Mouse (Mus musculus) gastrocnemius, postnatal 14 days (tissue): ENCODE results near the gene 2610042L04Rik. TPM values are rescaled to one million over a fixed set of nuclear protein-coding genes. Genes with fewer than 3 reads are reported as not detected.
"Not testable (repeated sequence)": the region's sequence is repeated elsewhere in the genome, so short reads cannot be mapped to it uniquely, and the experiment has no call there.

ENCODE experiments used
- DNase-seq: peaks from one replicate; pipeline ENCODE4 v3.0.0; 2021; ENCODE audit warnings: mixed read lengths
- intact Hi-C: fragments of 180-260 bp; cut with DNase I; formaldehyde crosslinking; loops from one replicate; pipeline ENCODE4 v1.15.1; 2025; ENCODE audit warnings: low total_unique reads
- long read RNA-seq, 2 experiments: library from polyadenylated mRNA; stranded (forward); transcript quantifications; one replicate each; pipeline ENCODE4 v2.0.0; 2021
- total RNA-seq, 2 experiments: library from RNA; stranded (reverse); gene quantifications; 2 replicates each; pipeline ENCODE4 v1.2.3; 2021

The 2610042L04Rik gene
- total RNA-seq = under 1 TPM in 1 of 2 experiments, not detected in 1; 0.18 TPM
- long read RNA-seq, experiment 1 = 0 reads
- long read RNA-seq, experiment 2 = 0 reads

DNA sequence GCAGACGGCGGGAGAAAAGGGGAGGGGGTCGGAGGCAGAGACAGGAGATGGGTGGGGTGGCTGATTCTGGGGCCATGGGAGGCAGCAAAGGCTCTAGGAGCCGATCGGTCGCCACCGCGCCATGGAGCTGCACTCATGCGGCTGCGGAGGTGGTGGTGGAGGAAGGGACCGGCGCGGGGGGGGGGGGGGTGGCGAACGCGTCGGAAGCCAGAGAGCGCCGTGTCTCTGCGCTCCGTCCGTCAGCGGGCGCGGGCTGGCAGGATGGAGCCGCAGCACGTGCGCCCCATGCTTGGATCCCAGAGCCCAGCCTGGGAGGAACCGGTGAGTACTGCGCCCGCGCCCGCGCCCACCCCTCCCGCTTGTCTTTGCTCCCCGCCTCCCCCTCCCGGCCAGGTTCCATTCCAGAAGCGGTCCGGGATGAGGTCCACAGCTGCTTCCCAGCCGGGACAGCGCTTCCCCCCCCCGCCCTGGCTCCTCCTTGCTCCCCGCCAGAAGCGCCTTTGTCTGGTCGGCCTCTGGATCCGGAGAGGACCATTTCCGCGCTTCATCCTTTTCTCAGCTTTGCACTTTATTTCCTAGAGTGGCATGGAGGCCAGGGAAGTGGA is at the start of gene 2610042L04Rik:
Gene 2610042L04Rik, plus strand, starts transcription at position 288 of the 605 bp plus-strand sequence.
- intact Hi-C loops, DNase-seq: not testable (repeated sequence)

DNA sequence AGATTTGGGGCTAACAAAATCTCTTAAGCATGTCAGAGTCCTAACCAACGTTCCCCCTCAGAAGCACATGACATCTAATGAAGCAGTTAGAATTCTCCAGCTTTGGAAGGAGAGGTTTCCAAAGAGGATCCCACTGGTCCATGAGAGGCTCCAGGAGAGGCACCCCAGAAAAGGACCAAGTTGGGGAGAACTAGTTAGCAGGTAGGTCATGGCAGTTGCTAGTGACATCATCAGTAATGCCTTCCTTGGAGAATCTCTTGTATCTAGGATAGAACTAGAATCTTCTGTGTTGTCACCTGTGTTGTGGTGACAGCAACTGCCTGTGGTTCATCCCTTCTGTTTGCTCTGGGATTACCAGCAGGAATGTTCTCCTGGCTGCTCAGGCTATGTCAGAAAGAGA is 17.6 kb upstream of the 2610042L04Rik start, which contains the start of gene Gm3149:
Gene Gm3149, plus strand, starts transcription at position 301 of the 400 bp plus-strand sequence.
- DNase-seq, intact Hi-C loops: not testable (repeated sequence)

DNA sequence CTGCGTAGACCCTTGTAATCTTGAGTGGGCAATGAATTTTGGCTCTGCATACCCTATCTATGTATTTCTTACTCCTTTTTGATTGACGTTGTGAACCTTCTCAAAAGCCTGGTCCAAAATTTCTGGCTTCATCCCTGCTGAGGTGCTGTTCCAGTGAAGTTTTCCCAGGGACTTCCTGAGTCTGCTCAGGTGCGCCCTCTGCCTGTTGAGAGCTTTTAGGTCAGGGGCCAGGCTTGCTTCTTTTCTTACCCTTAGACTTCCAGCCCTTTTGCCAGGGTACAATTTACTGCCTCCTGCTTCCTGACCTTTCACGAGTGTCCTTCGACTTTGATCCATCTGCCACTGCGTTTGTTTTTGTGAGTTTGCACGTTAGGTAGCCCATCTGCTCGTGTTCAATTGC is 943 bp downstream of the 2610042L04Rik start:
- intact Hi-C loops, DNase-seq: not testable (repeated sequence)

DNA sequence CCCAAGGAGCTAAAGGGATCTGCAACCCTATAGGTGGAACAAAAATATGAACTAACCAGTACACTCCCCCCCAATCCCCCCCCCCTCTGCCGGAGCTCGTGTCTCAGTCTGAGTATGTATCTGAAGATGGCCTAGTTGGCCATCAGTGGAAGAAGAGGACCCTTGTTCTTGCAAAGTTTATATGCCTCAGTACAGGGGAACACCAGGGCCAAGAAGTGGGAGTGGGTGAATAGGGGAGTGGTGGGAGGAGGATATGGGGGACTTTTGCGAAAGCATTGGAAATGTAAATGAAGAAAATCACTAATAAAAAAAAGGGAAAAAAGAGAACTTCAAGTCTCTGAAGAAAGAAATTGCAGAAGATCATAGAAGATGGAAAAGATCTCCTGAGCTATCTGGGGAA is 34.4 kb downstream of the 2610042L04Rik start:
- intact Hi-C loops, DNase-seq: not testable (repeated sequence)

DNA sequence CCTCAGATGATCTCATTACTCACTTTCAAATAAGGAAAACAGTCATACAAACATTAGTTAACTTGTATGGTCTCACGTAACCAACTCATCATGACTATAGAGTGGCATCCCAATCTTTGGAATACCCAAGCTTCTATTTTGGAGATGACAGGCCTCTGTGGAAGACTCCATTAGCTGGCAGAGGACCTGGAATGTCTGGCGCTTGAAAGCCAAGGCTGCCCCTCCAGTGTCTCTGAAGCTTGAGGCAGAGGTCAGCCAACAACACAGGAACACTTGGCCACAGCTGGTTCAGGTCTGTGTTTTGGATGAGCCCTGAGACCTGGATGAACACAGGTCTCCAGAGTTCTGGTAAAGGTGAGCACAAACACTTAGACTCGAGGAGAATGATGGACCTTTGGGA is 35.1 kb downstream of the 2610042L04Rik start:
- not testable (repeated sequence) for DNase-seq

DNA sequence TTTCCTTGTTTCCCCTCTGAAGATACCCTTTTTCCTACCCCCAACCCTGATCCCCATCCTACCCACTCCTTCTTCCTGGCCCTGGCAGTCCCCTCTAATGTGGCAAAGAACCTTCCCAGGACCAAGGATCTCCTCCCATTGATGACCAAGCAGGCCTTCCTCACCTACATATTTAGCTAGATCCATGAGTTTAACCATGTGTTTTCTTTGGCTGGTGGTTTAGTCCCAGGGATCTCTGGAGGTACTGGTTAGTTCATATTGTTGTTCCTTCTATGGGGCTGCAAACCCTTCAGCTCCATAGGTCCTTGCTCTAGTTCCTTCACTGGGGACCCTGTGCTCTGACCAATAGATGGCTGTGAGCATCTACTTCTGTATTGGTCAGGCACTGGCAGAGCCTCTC is 43.3 kb downstream of the 2610042L04Rik start:
- intact Hi-C loops, DNase-seq: not testable (repeated sequence)

More for the DNA sequence above, 35.1 kb downstream of the 2610042L04Rik start:
- intact Hi-C loops = not testable (repeated sequence)

DNA sequence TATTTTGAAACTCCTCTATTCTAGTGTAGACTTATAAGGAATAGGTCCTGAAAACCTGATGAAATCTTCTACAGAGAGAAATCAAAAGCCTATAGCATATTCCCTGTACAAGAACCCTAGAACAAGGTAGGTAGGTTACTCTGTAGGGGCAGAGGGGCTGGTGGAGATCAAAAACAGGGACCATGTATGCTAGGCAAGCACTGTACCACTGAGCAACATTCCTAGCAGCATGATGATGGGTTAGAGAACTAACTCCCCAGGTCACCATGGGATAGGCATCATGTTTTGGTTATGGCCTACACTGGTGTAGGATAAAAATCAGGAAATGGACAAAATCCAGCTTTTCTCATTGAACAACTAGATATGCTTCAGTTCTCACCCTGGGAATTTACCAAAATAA is 51.0 kb downstream of the 2610042L04Rik start:
- DNase-seq, intact Hi-C loops: not testable (repeated sequence)

DNA sequence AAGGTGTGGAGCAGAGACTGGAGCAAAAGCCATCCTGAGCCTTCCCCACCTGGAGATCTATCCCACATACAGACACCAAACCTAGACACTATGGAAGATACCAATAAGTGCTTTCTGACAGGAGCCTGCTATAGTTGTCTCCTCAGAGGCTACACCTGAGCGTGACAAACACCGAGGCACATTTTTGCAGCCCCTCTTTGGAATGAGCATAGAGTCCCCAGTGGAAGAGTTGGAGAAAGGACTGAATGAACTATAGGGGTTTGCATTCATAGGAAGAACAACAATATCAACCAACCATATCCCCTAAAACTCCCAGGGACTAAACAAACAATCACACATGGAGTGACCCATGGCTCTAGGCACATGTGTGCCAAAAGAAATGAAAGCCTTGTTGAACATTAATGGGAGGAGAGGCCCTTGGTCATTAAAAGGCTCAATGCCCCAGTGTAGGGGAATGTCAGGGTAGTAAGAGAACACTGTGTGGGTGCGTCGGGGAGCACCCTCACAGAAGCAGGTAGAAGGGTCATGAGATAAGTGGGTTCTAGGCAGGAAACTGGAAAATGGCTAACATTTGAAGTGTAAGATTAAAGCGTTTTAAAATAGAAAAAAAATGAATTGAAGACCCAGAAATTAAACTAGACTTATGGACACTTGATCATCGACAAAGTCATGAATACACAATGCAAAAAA is 58.4 kb downstream of the 2610042L04Rik start:
- intact Hi-C loops, DNase-seq: not testable (repeated sequence)

DNA sequence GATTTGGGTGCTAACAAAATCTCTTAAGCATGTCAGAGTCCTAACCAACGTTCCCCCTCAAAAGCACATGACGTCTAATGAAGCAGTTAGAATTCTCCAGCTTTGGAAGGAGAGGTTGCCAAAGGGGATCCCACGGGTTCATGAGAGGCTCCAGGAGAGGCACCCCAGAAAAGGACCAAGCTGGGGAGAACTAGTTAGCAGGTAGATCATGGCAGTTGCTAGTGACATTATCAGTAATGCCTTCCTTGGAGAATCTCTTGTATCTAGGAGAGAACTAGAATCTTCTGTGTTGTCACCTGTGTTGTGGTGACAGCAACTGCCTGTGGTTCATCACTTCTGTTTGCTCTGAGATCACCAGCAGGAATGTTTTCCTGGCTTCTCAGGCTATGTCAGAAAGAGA is 62.7 kb downstream of the 2610042L04Rik start, which contains the start of gene Gm3159:
Gene Gm3159, plus strand, starts transcription at position 301 of the 400 bp plus-strand sequence.
- intact Hi-C loops, DNase-seq: not testable (repeated sequence)

DNA sequence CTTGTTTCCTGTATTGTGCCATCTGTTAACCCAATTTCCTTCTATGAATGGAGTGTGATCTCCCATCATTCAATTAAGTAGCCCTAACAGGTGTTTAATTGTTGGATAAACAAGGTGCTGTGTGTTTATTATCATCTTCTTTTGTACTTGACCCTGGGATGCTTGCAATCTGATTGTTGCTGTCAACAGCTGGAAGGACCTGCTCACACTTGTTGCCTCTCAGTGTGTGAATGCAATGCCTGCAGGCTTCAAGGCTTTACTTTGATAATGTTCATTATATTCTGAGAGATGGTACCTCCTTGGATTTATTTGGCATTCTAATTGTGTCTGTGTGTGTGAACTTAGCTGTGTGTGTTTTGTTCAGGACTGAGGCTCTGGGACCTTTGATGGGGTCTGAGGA is 64.1 kb downstream of the 2610042L04Rik start:
- DNase-seq, intact Hi-C loops: not testable (repeated sequence)

DNA sequence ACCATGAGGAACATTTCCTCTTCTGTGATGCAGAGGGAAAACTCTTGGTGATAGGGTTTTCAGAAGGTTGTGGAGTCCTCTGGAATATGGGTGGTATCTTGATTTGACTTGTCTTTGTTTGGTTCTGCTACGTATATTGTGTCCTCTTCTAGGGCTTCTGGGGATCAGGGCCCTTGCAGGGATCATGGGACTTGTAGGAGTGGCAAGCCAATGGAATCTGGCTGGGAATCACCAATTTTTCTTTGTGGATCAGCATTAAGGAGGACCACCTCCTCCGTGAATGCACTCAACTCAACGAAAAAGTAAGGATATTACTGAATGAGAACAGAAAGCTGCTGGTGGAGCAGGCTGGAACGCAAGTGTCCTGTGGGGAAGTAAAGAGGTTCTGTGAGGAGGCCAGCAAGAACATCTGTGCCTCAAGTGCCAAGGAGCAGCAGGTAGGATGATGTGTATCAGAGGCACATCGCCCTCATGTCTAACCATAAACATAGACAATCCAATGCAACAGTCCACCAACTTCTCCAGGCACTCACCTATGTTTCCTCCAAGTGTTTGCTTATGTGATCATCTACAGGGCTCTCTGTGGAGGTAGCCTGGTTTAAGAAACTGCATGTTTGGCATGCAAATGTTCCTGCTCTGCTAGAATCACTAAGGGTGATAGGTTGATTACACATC is 65.7 kb downstream of the 2610042L04Rik start:
- intact Hi-C loops = not testable (repeated sequence)
- peak; percentile 2 for DNase-seq

DNA sequence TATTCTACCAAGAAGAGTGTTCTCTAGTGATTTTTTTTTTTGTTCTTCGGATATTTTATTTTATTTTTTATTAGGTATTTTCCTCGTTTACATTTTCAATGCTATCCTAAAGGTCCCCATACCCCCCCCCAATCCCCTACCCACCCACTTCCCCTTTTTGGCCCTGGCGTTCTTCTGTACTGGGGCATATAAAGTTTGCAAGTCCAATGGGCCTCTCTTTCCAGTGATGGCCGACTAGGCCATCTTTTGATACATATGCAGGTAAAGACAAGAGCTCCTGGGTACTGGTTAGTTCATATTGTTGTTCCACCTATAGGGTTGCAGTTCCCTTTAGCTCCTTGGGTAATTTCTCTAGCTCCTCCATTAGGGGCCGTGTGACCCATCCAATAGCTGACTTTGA is 66.7 kb downstream of the 2610042L04Rik start:
- DNase-seq = not testable (repeated sequence)

DNA sequence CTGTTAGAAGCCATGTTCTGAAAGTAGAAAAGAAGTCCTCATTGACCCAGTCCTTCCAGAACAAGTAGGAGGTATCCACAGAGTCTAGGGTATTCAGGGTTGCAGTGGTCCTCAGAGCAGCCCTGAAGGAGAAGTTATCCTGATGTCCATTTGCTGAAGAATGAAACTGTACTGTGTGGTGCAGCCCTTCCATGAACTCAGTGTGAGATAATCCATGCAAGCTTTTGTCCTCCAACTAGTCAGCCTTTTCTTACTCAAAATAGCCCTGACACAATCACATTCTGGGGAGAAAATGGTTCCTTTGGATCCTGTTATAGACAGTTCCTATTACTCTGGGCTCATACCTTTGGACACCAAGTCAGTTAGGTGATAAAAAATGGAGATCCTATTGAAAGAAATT is 69.3 kb downstream of the 2610042L04Rik start:
- intact Hi-C loops, DNase-seq: not testable (repeated sequence)

More for the DNA sequence above, 66.7 kb downstream of the 2610042L04Rik start:
- intact Hi-C loops = not testable (repeated sequence)

Other genes starting within 250 kb of the 2610042L04Rik start
- gene Gm8108, start 224.2 kb upstream of the 2610042L04Rik start, total RNA-seq = 1 to 10 TPM; 1.1 TPM
- gene Gm3127, start 169.7 kb upstream of the 2610042L04Rik start, total RNA-seq = not detected
- gene Gm2974, start 152.2 kb upstream of the 2610042L04Rik start, total RNA-seq = not detected
- not detected for gene Gm3138, start 85.1 kb upstream of the 2610042L04Rik start, total RNA-seq
- gene Gm3149, start 17.5 kb upstream of the 2610042L04Rik start, total RNA-seq = not detected
- gene Gm3159, start 62.8 kb downstream of the 2610042L04Rik start, total RNA-seq = not detected
- gene Gm3164, start 80.7 kb downstream of the 2610042L04Rik start, total RNA-seq = under 1 TPM; 0.47 to 0.49 TPM
- not detected for gene Gm3173, start 96.2 kb downstream of the 2610042L04Rik start, total RNA-seq
- gene Gm3182, start 147.0 kb downstream of the 2610042L04Rik start, total RNA-seq = not detected
- not detected for gene Gm3047, start 220.6 kb downstream of the 2610042L04Rik start, total RNA-seq